Mouse (Mus musculus) spleen, postnatal 14 days (tissue): ENCODE measurements around the gene Wnk2.

Source experiments
- DNase-seq, 2 experiments: peaks; one replicate each; pipeline ENCODE4 v3.0.0; 2021 to 2022; ENCODE audit warnings: low spot score in 2 of 2

Wnk2 gene

DNA sequence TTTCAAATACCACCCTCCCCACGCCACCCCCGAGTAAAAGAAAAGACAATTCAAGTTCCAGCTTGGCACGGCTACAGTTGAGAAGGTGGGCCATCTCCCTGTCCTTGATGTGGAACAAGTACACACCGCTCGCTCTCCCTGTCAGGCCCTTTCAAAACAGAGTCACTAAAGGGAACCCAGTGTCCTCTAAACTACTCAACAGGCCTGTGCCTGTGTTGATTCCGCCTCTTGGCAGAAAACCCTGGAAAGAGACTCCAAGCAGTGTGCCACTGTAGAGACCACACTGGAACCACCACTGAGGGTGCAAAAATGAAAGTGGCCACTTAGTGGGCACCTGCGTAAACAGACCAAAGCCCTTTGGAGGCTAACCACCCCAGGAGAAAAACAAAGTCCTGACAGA lies 4.5 kb downstream of the Wnk2 start:
- no peak for DNase-seq

DNA sequence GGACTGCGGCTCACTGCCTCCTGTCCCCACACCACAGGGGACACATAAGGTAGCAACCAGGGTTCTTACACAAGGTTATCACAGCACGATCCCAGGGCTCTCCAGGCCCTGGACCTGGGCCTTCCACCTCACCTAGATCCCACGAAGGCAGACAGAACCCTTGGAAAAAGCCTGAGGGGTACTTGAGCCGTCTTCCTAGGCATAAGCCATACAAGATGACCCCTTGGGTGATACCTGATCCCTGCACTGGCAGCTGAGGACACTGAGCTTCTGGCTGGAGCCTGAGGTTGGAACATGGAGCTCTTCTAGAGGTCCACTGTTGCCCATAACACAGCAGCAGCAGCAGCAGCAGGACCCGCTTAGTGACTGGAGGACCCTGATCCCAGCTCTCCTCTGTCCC lies 5.4 kb downstream of the Wnk2 start:
- no peak for DNase-seq

DNA sequence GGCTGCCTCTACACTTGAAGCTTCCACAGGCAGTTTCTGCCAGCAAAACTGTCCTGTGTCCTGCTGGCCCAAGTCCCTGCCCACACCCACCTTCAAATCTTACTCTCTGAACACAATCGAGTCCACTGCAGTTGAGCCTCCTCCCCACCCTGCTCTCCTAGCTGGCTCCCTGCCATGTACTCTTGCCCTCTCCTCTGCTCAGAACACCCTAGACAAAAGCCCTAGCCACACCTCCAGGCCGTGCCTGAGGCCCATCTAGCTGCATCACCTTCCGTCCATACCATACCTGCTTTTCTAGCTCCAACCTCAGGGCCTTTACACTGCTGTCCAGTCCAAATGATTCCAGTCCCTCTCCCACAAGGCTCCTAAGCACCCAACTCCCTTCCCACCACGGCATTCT lies 7.2 kb downstream of the Wnk2 start:
- no peak for DNase-seq

DNA sequence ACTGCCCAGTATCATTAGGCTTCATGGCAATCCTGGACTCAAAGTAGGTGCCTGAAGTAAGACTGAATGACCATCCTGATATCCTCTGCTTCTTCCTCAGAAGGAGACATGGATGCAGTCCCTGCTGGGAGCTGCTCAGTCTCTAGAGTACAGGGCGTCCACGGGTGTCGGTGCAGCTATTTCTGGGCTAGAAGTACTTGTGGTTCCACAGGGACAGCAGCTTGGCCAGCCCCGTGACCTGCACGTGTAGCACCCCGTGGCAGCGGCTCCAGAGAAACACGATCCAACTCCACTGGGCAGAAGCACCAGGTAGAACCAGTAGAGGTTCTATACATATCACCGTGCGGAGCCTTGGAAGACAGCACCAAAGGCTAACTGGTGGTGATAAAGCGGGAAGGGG lies 13.3 kb downstream of the Wnk2 start:
- DNase-seq, result no peak

DNA sequence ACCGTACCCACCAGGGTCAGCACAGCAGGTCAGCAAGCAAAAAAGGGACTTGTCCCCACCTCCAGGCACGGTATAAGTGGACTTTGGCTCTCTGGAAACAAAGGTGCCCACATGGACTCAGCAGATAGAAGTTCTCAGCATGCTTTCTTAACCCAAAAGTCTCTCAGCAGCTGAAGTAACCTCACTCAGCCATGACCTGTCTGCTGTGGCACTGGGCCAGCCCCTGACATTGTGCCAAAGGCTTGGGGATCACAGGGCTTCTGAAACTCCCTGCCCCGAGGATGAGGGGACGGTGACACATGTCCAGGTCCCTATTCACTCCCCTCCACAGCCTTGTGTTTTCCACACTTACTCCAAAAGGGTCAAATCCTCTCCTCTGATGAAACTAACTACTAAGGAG lies 14.7 kb downstream of the Wnk2 start:
- no peak for DNase-seq

DNA sequence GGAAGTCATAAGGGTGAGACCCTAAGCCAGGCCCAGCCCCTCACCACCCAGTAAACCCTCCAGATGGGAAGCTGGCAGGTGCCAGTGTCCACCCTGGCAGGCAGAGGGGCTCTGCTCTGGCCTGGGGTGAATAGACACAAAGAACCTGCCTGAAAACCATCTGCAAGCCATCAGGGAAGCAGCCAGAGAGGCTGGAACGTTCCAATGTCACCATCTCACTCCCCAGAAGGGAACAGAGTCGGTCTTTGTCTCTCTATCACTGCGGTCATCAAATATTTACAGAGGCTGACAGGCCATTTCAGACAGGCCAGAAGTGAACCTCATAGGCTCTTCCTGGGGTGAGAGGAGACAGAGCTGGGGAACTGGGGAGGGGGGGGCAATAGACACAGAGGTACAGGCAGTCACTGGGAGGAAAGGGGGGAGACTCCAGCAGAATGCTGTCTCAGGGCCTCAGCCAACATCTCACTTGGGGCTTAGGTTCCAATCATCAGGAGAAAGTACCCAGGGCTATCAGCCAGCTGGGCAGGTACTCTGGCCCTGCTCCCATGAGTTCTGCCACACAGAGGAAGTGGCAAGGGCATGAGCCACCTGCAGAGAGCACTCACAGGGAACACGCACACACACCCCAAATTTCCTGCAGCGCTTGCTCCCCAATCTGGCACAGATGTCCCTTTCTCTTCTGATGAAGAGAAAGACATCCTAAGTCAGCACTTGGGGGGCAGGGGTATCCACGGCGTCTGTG lies 15.7 kb downstream of the Wnk2 start:
- no peak for DNase-seq

DNA sequence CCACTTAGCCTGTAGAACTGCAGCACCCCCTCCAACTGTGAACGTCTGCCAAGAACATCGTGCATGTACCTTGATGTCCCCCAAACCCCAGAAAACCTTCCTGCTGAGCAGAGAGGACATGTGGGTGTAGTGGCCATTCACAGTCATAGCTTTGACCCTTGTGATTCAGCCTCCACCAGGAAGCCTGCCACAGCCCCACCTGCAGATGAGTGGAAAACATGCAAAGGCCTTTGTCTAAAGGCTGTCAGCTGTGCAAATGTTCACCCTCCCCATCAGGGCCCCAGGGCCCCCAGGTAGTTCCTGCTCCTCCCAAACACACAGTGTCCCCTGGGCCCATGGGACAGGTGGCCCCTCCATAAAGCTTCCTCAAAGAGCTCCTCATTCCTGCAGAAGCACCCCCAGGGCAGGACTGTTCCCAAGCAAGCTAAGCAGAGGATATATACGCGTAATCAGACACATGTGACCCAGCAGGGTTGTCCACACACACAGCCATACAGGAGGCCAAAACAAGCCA lies 16.4 kb downstream of the Wnk2 start:
- no peak for DNase-seq

DNA sequence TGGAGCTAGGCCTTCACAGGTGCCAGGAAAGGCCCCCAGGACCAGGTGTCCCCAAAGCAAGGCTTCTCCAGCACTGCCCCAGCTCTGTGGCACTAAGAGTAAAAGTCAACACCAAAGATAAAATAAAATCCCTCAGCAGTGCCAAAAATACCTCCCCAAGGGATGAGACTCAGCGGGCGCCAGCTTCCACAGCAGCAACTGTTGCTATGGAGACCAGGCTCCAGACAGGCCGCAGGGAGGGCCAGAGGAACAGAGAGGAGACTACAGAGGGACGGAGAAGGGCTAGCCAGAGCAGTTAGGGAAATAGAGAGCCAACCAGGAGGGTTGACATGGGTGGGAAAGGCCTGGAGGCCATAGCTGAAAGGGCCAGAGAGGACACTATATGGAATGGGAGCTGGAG lies 18.0 kb downstream of the Wnk2 start:
- no peak for DNase-seq

DNA sequence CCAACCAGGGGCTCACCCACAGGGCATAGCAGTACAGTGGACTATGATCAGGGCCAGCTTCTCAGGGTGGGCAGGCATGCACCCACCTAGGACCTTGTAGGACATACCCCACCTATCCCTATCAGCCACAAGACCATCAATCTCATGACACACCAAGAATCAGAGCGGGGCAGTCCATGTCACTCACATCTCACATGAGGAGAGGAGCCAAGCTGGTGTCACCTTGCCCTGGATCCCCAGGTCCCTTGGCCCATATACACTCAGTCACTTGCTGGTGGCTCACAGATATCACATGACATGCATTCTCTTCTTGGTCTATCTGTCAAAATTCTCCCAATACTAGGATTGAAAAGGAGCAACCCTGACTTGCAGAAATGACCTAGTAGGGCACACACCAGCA lies 18.7 kb downstream of the Wnk2 start:
- DNase-seq, result no peak

DNA sequence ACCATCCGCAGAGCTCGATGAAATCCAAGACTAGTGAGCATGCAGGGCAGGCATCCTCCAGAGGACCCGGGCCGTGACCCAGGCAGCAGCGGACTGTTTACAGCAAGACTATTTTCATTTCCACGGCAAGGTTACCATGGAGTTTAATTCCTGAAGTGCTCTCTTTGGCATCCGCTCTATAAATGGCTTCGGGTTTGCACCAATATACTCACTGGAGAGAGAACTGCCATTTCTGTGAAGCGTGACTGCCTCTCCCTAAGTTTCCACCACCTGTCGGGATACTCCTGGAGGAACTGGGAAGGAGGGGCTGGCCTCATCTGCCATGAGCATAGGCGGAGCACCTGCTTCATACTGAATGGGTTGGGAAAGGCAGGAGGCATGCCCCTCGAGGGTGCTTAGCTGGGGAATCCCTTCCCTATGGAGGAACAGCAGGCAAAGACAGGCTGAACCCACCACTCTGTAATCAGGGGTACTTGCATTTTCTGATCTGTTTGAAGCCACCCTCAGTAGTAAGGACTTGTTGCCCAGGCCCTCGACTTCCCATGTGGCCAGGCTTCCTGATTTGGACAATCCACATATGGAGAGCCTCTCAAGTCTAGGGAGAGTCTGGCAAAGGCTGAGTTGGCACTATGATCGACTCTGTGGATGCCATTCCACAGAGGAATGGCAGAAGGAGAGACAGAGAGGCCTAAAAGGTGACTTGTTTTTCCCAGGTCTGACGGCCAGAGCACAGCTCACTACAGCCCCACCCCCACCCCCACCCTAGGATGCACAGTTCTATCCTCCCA lies 19.8 kb downstream of the Wnk2 start:
- DNase-seq, result no peak

DNA sequence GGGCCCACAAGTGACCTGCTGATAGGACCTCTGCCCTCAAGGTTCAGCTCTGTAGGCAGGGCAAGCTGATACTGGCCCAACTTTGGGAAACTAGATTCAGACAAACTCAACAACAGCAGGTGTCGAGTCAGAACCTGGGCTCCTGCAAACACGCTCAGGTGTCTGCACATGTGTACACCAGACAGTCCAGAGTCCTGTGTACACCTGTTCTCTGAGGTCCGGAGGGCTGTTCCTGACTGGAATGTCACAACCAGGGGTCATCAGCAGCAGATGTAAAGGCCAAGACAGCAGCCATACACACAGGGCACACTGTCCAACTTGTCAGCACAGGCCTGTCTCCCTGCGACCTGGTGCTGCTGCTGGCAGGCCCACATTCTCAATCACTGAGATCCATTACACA lies 25.7 kb downstream of the Wnk2 start:
- DNase-seq, result no peak

DNA sequence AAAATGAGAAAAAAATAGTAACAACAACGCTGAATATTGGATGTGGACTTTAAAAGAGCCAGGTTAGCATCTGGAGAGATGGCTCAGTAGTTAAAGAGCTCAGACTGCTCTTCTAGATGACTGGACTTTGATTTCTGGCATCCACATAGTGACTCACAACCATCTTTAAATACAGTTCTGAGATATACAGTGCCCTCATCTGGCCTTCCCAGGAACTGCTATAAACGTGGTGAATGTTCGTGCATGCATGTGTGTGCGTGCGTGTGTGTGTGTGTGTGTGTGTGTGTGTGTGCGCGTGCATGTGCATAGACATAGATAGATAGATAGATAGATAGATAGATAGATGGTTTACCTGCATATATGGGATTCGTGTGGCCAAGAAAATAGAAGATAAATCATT lies 30.3 kb downstream of the Wnk2 start:
- DNase-seq, result no peak

DNA sequence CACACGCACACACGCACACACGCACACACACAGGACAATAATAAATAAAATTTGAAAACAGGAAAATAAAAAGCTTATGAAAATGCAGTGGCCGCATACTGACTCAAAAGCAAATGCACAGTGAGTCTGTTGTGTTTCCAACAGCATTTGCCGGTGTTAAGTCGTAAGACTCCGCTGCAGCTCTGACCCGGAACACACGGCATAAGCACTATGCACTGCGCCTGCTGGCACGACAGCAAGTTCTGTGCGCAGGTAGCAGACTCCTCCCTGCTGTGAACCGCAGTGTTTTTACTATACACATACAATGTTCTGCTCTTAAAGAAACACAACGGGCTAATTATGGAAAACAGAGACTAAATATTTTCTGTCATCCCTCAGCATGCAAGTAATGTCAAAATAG lies 32.9 kb downstream of the Wnk2 start:
- no peak for DNase-seq

DNA sequence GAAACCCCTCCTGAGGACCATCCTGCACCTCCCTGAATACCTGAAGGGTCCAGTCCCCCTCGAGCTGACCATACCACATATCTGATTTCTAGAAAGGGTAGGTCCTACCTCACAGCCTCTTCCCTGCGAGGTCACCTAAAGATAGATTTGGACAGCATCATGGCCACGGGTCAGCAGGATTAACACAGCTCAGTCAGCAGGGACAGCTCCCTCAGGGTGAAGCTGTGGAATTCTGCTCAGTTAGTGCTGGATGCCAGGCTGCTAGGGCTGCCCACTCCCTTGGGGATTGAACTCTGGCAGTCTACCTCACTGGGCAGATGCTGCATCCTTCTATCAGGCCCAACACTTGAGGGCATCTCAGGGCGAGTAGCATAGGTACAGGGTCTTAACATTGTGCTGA lies 33.7 kb downstream of the Wnk2 start:
- DNase-seq, result no peak

DNA sequence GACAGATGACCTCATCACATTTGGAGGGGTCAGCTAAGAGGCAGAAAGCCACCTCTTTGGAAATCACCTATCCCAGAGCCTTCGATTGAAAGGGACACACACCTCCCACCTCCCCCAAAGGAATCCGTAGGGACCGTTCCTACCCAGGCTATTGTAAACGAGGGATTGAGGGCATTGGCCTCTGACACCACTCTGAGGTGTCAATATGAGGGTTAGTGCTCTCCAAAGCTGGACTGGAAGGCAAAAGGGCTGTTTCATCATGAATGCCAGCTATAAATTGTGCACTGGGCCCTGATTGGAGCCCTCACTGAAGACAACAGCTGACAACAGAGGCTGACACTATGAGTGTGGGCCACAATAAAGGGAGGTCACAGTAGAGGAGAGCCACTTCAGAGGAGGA lies 34.5 kb downstream of the Wnk2 start:
- DNase-seq, result no peak

DNA sequence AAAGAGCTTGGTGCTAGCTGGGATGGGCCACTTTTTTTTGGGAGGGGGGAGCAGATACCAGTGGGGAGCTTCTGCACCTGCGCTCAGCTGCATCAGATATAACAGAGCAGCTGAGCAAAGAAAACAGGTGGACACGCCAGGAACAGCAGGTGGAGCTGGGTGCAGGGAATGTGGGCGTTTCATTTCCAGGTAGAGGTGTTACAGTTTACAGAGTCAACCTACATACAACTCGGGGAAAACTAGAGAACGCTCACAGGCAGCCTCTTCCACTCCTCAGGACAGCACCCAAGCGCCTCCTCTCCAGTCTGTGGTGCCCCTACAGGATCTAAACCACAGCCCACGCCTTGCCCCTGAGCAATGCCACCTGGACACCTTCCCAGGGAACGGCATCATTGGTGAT lies 35.2 kb downstream of the Wnk2 start:
- DNase-seq, result no peak

DNA sequence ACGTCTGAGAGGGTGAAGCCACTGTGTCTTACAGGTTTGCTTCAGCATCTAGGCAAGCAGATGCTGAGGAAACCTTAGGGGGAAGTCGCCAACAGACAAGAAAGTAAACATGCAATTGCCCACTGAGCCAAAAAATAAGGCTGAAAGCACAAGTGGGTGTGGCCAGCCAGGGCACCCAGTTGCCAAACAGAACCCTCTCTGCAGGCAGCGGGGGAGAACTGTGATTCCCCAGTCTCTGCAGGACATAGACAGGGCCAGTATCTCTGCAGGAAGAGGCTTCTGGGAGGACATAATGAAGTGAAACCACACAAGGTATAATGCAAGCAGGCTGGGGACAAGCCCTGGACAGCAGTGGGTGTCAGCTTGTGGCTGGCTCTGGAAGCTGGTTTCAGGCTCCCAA lies 38.1 kb downstream of the Wnk2 start:
- no peak for DNase-seq

DNA sequence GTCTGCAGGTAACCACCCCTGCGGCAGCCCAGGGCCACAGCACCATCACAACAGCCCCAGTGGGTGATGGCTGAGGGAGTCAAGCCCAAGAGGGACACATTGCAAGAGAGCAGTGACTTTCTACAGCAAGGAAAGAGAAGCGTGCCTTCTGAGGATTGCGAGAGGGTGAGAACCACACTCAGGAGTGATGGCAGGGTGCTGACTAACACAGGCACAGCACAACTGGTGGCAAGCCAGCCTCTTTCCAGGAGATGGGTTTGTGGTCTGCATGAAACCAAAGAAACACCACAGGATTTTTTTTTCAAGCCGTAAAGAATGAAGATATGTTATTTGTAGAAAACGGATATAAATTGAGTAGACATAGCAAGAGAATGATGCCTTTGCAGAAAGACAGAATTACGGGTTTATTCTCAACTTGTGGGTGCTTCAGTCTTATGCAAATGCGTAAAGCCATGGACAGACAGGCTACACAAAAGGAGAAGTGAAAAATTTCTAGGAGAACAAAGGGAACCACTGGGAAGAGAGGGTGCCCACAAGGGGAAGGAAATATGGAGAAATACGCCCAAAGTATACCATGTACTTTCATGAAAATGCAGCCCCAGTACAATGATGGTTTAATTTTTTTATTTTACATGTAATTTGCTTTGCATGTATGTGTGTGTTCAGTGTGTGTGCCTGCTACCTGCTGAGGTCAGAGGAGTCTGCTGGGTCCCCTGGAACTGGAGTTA lies 39.5 kb downstream of the Wnk2 start:
- DNase-seq, result no peak

DNA sequence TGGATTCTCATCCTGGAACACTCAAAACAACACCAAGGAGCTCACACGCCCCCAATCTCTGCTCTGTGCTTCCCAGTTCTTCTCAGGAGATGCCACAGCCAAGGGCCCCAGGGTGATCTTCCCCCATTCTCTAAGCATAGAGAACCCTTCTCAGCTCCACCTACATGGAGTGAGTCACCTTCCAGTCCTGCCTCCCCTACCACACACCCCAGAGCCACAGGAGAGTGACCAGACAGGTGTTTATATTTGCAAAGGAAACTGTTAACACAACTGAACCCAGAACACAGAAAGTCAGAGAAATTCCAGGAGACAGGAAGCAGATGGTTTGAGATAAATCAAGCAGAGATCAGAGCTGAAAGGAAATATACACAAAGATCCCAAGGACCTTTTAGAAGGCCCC lies 43.9 kb downstream of the Wnk2 start:
- no peak for DNase-seq

DNA sequence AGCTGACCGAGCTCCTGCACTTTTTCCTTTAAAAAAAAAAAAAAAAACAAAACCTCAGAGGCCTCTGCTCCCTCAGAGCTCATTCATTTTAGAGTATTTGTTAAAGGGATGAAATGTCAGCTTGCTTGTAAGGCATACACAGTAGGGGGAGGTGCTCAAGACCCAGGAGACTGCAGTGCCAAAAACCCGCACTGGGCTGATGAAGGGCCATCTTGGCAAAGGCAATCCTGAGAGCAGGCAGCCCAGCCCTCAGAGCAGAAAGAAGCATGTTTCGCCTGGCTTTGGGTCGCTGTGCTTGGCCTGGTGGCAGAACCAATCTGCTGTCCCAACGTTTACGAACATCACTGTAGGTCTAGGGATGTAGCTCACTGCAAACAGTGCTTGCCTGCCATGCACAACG lies 44.6 kb downstream of the Wnk2 start:
- DNase-seq, result no peak

DNA sequence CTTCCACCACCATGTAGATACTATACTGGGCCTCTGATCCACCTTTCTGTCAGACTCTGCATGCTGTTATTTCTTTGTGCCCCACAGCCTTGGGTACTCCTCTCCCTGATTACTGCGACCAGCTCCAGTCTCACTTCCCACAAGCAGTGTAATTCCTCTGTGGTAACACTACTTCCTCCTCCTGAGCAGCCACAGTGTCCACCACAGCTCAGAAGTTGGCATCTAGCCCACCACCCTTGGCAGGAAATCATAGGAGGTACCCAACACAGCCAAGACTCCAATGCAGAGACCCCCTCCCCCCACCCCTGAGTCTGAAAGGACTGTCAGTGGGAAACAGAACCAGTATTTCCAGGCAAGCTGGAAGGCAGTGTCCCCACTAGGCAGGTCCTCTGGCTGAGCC lies 47.4 kb downstream of the Wnk2 start:
- no peak for DNase-seq

DNA sequence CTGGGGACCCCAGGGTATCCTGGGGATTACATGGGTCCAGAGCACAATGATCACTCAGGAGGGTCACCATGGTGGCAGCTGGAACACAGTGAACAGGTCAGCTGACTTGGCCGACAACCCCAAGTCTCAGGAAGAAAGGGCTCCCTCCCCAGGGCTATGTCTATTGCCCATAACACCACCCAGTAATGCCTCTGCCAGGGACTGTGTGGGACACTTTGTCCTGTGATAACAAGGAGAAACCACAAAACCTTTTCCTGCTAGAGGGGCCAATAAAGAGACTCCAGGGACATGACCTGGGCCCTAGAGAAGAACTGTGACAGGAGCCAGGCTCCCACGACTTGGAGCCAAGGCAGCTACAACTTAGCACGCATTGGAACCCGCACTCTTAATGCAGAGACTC lies 51.0 kb downstream of the Wnk2 start:
- no peak for DNase-seq

DNA sequence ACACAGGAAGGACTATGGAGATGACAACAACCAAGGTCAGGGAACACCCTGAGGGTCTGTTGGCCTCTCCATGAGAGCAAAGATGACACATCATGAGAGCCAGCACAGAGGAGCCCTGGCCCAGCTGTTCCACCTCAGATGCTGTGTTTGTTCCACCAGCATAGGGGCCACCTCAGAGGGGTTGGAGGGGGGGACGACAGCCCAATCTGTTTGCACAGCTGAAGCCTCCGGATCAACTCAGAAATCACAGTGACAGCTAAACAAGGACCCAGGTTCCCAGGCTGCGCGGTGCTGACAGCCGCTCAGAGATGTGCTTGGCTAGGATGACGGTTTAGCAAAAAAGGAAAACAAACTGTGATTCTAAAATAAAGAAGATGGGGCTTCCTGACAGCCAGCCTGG lies 53.1 kb downstream of the Wnk2 start:
- DNase-seq, result no peak
